Mouse (Mus musculus) lung, adult 2 months (tissue): ENCODE measurements at regions not wholly inside any gene's neighbourhood (a gene's known extent, or its start where the extent isn't known, plus 50 kb on each side); places are given as distances from the start of the nearest gene placed in this dataset.

ENCODE experiments used
- CTCF ChIP-seq: fragments of 200-500 bp; IDR thresholded peaks from 2 replicates; pipeline ENCODE4 v1.5.1; 2011; ENCODE audit warnings: mild to moderate bottlenecking, low read length, control low read depth; ENCODE audit not compliant: insufficient read depth
- POLR2A ChIP-seq: fragments of 200-500 bp; IDR thresholded peaks from 2 replicates; pipeline ENCODE4 v1.6.1; 2011; ENCODE audit warnings: low read depth, mild to moderate bottlenecking, control low read depth, low read length, borderline replicate concordance; ENCODE audit errors: extremely low read depth

DNA sequence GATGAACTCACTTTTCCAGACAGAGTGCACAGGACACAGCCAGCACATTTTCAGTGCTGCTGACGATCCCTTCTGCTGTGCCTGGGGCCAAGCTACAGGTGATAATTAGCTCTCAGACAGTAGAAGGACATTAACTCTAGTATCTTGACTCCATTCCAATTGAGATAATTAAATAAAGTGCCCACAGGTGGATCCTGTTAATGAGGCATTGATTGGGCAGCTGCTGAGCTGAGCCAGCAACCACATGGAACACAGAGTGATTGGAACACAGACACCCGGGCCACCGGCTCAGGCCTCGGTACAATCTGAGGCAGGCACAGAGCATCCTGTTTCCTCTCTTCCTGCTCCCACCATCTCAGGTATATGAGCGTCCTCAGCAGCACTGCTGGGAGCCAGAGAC lies 114.5 kb upstream of the Habp2 start:
- TF ChIP-seq POLR2A (no peak), CTCF (no peak)
